Mouse (Mus musculus) mouse embryonic stem cell (cell line): Measurements from ENCODE around the gene Nfs1.
"Not testable (repeated sequence)": the region's sequence is repeated elsewhere in the genome, so short reads cannot be mapped to it uniquely, and the experiment has no call there.

Source experiments
- in situ Hi-C, 2 experiments: fragments of 300-500 bp; cut with MboI; formaldehyde crosslinking; loops; 1 replicate in 1 of 2; 3 replicates in 1 of 2; pipeline ENCODE4 v1.14.3; 2019 to 2020; ENCODE audit warnings: low sequenced_read_pairs in 2 of 2, low pct_unique_long_range_greater_than_20kb in 1 of 2, mixed read lengths in 1 of 2; ENCODE audit not compliant: unreplicated experiment in 1 of 2

Gene Nfs1

GRCm38 (mm10) chr2:156146272-156146989, 2.4 kb upstream of the Nfs1 start:
- in situ Hi-C loops = no loop called here

GRCm38 (mm10) chr2:156145486-156146130, 1.6 kb upstream of the Nfs1 start:
- in situ Hi-C loops = no loop called here

GRCm38 (mm10) chr2:156143367-156143766, 619 bp downstream of the Nfs1 start:
- in situ Hi-C loops = no loop called here

GRCm38 (mm10) chr2:156142820-156143219, 1.2 kb downstream of the Nfs1 start:
- in situ Hi-C loops = no loop called here

GRCm38 (mm10) chr2:156135695-156136094, 8.3 kb downstream of the Nfs1 start:
- in situ Hi-C loops = loop anchor here in 1 of 2 experiments (10.0 kb wide), 1 partner anchor 131 kb away; the partner anchor contains the start of genes 6430550D23Rik and Ergic3

- in situ Hi-C loops = loop anchor here in 1 of 2 experiments (10.0 kb wide), 1 partner anchor 129 kb away; the partner anchor contains the start of genes 6430550D23Rik and Ergic3
Measured at GRCm38 (mm10) chr2:156134161-156134560, 9.8 kb downstream of the Nfs1 start.

- in situ Hi-C loops = no loop called here
Measured at GRCm38 (mm10) chr2:156126992-156127391, 17.0 kb downstream of the Nfs1 start, which contains the start of gene Gm28036. Gene Gm28036, minus strand, starts transcription at chr2:156127092.

- in situ Hi-C loops = no loop called here
Measured at GRCm38 (mm10) chr2:156123731-156124130, 20.3 kb downstream of the Nfs1 start.

GRCm38 (mm10) chr2:156119566-156119965, 24.4 kb downstream of the Nfs1 start:
- in situ Hi-C loops = no loop called here

- in situ Hi-C loops = not testable (repeated sequence)
Measured at GRCm38 (mm10) chr2:156112080-156112423, 31.9 kb downstream of the Nfs1 start.

- in situ Hi-C loops = no loop called here
Measured at GRCm38 (mm10) chr2:156111358-156112079, 32.5 kb downstream of the Nfs1 start, which contains the start of the genes Cpne1 and Rbm12. Gene Cpne1, minus strand, starts transcription at chr2:156111965. Gene Rbm12, minus strand, starts transcription at chr2:156111978.

- in situ Hi-C loops = no loop called here
Measured at GRCm38 (mm10) chr2:156110627-156111357, 33.2 kb downstream of the Nfs1 start.

- in situ Hi-C loops = no loop called here
Measured at GRCm38 (mm10) chr2:156091926-156092325, 52.1 kb downstream of the Nfs1 start.

- in situ Hi-C loops = no loop called here
Measured at GRCm38 (mm10) chr2:156089799-156090198, 54.2 kb downstream of the Nfs1 start.

- in situ Hi-C loops = no loop called here
Measured at GRCm38 (mm10) chr2:156087391-156088110, 56.4 kb downstream of the Nfs1 start.

- in situ Hi-C loops = no loop called here
Measured at GRCm38 (mm10) chr2:156084541-156084940, 59.4 kb downstream of the Nfs1 start.

GRCm38 (mm10) chr2:156080391-156080790, 63.6 kb downstream of the Nfs1 start:
- in situ Hi-C loops = no loop called here

- in situ Hi-C loops = no loop called here
Measured at GRCm38 (mm10) chr2:156079674-156080073, 64.3 kb downstream of the Nfs1 start.
